Mouse (Mus musculus) ZHBTc4 (cell line): ENCODE measurements at regions not wholly inside any gene's neighbourhood (a gene's known extent, or its start where the extent isn't known, plus 50 kb on each side); places are given as distances from the start of the nearest gene placed in this dataset.

Experiments used
- DNase-seq: peaks from one replicate; pipeline ENCODE4 v3.0.0-alpha.2; 2011; ENCODE audit warnings: low read depth, low spot score

GRCm38 (mm10) chr1:125156093-125156492 lies 279.4 kb downstream of the Actr3 start:
- DNase-seq, result no peak

- no peak for DNase-seq
Observed at GRCm38 (mm10) chr1:125149817-125150216, 285.7 kb downstream of the Actr3 start.

- DNase-seq, result no peak
Observed at GRCm38 (mm10) chr1:125123861-125124260, 311.7 kb downstream of the Actr3 start.

GRCm38 (mm10) chr1:125100596-125100995 lies 334.9 kb downstream of the Actr3 start:
- DNase-seq, result no peak

GRCm38 (mm10) chr1:125084906-125085305 lies 350.6 kb downstream of the Actr3 start:
- no peak for DNase-seq

- DNase-seq, result no peak
Observed at GRCm38 (mm10) chr1:125039572-125040326, 395.8 kb downstream of the Actr3 start.

- no peak for DNase-seq
Observed at GRCm38 (mm10) chr1:125013301-125013700, 422.2 kb downstream of the Actr3 start.

GRCm38 (mm10) chr1:125011893-125012292 lies 423.6 kb downstream of the Actr3 start:
- DNase-seq, result no peak

- no peak for DNase-seq
Observed at GRCm38 (mm10) chr1:124997577-124997976, 437.9 kb downstream of the Actr3 start.

GRCm38 (mm10) chr1:124950849-124951248 lies 484.7 kb downstream of the Actr3 start:
- DNase-seq, result no peak

- no peak for DNase-seq
Observed at GRCm38 (mm10) chr1:124904373-124904772, 531.2 kb downstream of the Actr3 start.

GRCm38 (mm10) chr1:124871148-124871547 lies 564.4 kb downstream of the Actr3 start:
- no peak for DNase-seq

- no peak for DNase-seq
Observed at GRCm38 (mm10) chr1:124866248-124866647, 569.3 kb downstream of the Actr3 start.

- peak; percentile 70 for DNase-seq
Observed at GRCm38 (mm10) chr1:124845681-124846080, 589.8 kb downstream of the Actr3 start.

GRCm38 (mm10) chr1:124825717-124826116 lies 609.8 kb downstream of the Actr3 start:
- DNase-seq, result no peak

GRCm38 (mm10) chr1:124793026-124793425 lies 642.5 kb downstream of the Actr3 start:
- DNase-seq, result no peak

GRCm38 (mm10) chr1:124790646-124791045 lies 644.9 kb downstream of the Actr3 start:
- no peak for DNase-seq

- no peak for DNase-seq
Observed at GRCm38 (mm10) chr1:124790130-124790529, 645.4 kb downstream of the Actr3 start.

GRCm38 (mm10) chr1:124783066-124783465 lies 652.5 kb downstream of the Actr3 start:
- no peak for DNase-seq

- no peak for DNase-seq
Observed at GRCm38 (mm10) chr1:124777685-124778084, 657.8 kb downstream of the Actr3 start.

GRCm38 (mm10) chr1:124756721-124757120 lies 678.8 kb downstream of the Actr3 start:
- no peak for DNase-seq

- DNase-seq, result no peak
Observed at GRCm38 (mm10) chr1:124739777-124740176, 694.4 kb upstream of the Dpp10 start.

- DNase-seq, result no peak
Observed at GRCm38 (mm10) chr1:124730364-124730763, 685.0 kb upstream of the Dpp10 start.

- peak; percentile 62 for DNase-seq
Observed at GRCm38 (mm10) chr1:124718065-124718464, 672.7 kb upstream of the Dpp10 start.
